Mouse (Mus musculus): ENCODE results near the gene Bbs7. TPM values are rescaled to one million over a fixed set of nuclear protein-coding genes. Genes with fewer than 3 reads are reported as not detected.

Bbs7 gene
- polyA plus RNA-seq, 1 experiment from 2014 or later: 21.8 TPM

Other genes starting within 250 kb of the Bbs7 start
- 54.3 and 72.7 TPM in 2 replicates for gene Anxa5, start 137.6 kb downstream of the Bbs7 start, polyA plus RNA-seq (2015; fragmentation: Nextera tagmentation; extraction: Ambion mirVana)
- 0.27 TPM in 1 of 2 replicates, not detected in the other for gene 1810062G17Rik, start 137.5 kb downstream of the Bbs7 start, polyA plus RNA-seq (2015; fragmentation: Nextera tagmentation; extraction: Ambion mirVana)
- gene Gm11549, start 91.7 kb downstream of the Bbs7 start, polyA plus RNA-seq (2015; fragmentation: Nextera tagmentation; extraction: Ambion mirVana): 0.39 TPM in 2 replicates
- gene Exosc9, start 60.9 kb downstream of the Bbs7 start, polyA plus RNA-seq (2015; fragmentation: Nextera tagmentation; extraction: Ambion mirVana): 86.9 and 91.6 TPM in 2 replicates
- 75.6 and 94.1 TPM in 2 replicates for gene Ccna2, start 41.3 kb downstream of the Bbs7 start, polyA plus RNA-seq (2015; fragmentation: Nextera tagmentation; extraction: Ambion mirVana)
- gene Trpc3, start 76.7 kb upstream of the Bbs7 start, polyA plus RNA-seq (2015; fragmentation: Nextera tagmentation; extraction: Ambion mirVana): 2.9 and 3.6 TPM in 2 replicates
- gene 4932438A13Rik, start 249.6 kb upstream of the Bbs7 start, polyA plus RNA-seq (2015; fragmentation: Nextera tagmentation; extraction: Ambion mirVana): 79.1 and 92.5 TPM in 2 replicates